Mouse (Mus musculus) urinary bladder, postnatal 4 days (tissue): ENCODE results near the gene Hsdl1.

Experiments
- DNase-seq, 2 experiments: peaks; one replicate each; pipeline ENCODE4 v3.0.0; 2021 to 2022; ENCODE audit warnings: low spot score in 2 of 2

Hsdl1 gene

GRCm38 (mm10) chr8:119580441-119581161 is 5.6 kb upstream of the Hsdl1 start:
- no peak for DNase-seq

DNA sequence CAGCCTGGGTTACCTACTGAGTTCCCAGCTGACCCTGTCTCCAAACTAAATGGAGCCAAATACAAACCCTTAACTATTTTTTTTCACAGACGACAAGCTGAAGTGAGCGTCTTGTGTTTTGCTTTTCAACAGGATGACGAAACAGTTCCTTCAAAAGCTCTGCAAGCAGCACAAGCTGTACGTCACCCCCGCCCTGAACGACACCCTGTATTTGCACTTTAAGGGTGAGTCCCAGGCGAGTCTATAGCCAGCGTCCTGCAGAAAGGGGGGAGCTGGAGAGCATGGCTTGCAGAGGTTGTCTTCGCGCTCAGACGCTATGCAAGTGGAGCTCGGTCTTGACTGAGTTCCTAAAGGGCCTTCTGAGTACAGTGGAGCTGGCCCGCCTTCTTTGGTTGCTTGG is 4.1 kb upstream of the Hsdl1 start:
- DNase-seq: no peak

DNA sequence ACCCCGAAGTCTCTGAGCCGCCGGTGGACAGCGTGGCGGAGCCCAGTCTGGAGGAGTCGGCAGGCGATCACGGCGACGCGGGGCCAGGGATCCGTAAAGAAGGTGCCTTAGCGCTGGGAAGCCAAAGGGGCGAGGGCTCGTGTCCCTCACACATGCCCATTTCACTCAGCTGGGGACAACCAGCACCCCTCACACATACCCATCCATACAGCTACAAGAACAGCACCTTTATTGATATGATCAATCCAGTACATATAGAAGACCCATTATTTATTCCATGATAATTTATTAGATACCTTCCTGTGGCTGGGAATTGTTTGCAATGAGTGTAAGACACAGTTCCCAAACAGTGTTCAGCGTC is 363 bp upstream of the Hsdl1 start:
- DNase-seq: no peak

- DNase-seq: no peak
Measured at GRCm38 (mm10) chr8:119572411-119572810, 2.6 kb downstream of the Hsdl1 start.

- no peak for DNase-seq
Measured at GRCm38 (mm10) chr8:119571135-119571534, 3.8 kb downstream of the Hsdl1 start.

GRCm38 (mm10) chr8:119569881-119570280 is 5.1 kb downstream of the Hsdl1 start:
- DNase-seq: no peak

GRCm38 (mm10) chr8:119568951-119569350 is 6.0 kb downstream of the Hsdl1 start:
- no peak for DNase-seq

GRCm38 (mm10) chr8:119568251-119568650 is 6.7 kb downstream of the Hsdl1 start:
- DNase-seq: no peak

DNA sequence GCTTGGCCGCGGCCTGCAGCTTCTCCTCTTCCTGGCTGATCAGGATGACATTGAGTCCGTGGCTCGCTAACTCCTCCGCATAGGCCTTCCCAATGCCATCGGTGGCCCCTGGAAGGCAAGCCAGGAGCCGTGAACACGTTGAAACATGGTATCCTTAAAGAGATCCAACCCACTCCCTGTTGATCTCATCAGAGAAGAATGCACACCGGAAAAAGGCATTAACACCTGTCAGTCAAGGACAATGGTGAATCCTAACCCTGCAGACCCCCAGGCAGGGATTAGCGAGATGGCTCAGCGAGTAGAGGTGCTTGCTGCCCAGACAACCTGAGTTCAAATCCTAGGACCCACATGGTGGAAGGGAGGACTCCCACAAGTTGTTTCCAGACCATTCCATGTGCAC is 8.6 kb downstream of the Hsdl1 start:
- DNase-seq: no peak

DNA sequence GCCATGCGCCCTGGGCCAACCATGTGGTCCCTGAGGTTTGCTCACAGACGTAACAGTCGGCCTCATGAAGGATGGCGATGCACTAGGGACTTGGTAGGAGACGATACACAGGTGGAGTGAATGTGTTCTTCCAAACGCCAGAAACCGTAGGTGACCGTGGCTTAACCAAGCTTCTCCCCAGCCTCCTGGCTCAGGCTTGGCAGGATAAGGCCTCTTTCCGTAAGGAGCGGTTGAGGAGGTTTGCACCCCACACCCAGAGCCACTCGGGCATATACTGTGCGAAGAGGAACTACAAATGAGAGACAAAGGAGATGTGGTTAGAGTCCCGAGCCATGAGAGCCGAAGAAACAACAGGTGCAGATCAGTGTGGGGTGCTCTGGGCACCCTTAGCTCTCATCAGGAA is 11.1 kb downstream of the Hsdl1 start:
- DNase-seq: no peak

DNA sequence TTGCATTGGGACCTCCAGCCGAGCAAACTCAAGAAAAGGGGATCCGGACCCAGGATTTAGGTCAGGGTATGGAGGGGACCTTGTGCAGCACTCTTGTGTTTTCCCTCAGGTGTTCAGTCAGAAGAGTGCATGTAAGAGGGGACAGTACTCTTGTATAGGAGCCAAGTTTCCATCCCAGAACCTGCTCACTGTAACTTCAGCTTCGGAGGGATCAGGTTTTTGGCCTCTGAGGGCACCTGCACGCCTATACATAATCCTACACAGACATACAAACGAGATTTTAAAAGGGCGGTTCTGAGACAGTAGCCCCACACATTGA is 15.6 kb downstream of the Hsdl1 start:
- DNase-seq: no peak

GRCm38 (mm10) chr8:119558603-119559401 is 16.2 kb downstream of the Hsdl1 start, which contains the start of gene Mbtps1:
Mbtps1 (minus strand) TSS chr8:119558735.
- DNase-seq: peak; percentile 99

GRCm38 (mm10) chr8:119557821-119558602 is 17.0 kb downstream of the Hsdl1 start:
- DNase-seq: peak in 1 of 2 experiments; percentile 83

DNA sequence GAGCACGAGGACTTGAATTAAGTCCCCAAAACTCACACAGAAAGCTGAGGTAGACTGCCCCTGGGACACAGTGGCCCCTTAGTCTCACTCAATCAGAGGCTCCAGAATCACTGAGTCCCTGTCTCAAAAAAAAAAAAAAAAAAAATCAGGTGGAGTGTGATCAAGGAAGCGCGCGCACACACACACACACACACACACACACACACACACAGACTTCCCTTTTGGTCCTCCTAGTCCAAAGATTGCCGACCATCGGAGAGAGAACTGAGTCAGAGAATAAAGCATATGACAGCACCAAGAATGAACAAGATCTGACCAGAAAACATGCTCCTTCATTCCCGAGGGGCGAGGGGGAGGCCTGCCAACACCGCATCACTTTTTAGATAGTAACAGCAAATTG is 17.9 kb downstream of the Hsdl1 start:
- DNase-seq: no peak

DNA sequence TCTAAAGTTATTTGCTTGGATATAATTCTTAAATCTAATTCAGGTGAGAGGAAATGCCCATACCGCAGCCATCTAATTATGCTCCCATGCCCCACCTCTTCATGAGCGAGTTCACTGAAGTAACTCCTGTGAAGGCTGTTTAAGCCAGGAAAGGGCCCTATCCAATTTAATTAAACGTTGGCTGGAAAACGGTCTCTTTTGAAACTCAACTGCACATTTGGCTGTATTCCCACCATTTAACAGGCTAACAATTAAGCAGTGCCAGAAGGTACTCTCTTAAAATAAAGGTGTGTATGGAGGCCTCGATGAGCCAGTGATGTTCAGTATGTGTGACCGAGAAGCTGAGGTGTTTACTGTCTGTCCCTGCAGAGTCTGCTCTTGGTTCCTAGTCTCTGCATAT is 19.1 kb downstream of the Hsdl1 start:
- DNase-seq: no peak

DNA sequence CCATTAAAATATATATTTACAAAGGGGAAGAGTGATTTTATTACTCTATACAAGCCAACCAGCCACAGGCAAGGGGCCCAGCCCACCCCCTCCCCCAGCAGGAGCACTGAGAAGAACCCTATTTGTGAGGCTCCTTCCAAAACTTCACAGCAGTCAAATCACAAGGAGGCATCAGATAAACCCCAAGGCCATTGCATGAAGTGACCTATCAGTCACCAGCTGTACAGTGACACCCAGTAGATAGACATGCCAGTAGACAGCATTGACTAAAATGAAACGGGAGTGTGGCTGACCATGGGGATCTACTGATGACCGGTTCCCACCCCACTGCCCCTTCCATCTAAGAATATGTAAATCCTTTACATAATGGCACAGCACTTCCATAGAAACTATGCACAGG is 22.0 kb downstream of the Hsdl1 start:
- no peak for DNase-seq

- DNase-seq: no peak
Measured at GRCm38 (mm10) chr8:119548560-119549113, 26.3 kb downstream of the Hsdl1 start.

DNA sequence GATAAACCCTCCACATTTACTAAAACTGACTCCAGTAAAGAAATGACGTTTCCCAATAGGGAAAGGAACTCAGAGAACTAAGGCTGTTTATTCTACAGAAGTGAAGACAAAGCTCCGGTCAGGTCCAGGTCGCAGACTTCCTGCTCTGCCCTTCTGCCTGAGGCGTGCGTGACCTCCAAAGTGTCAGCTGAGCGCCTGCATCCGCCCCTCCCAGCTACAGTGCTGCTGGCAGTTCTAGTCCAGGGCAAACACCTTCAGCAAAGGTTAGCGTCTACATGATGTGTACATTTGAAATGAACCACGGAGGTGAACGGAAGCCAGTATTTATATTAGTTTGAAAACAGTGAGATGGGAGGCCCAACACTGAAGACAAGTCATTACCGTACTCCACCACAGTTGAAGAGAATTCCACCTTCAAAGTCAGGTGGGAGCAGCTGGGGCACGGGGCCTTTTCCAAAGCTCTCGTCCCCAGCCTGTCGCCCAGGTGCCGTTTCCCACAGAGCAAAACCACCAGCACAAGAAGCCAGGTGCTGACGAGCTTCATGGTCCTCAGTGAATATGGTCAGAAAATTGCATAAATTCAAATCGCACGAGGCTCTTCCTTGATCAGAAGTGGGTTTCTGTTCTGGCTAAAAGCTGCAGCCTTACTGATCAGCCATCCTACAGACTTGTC is 27.8 kb downstream of the Hsdl1 start:
- no peak for DNase-seq

- no peak for DNase-seq
Measured at GRCm38 (mm10) chr8:119545791-119546190, 29.2 kb downstream of the Hsdl1 start.

DNA sequence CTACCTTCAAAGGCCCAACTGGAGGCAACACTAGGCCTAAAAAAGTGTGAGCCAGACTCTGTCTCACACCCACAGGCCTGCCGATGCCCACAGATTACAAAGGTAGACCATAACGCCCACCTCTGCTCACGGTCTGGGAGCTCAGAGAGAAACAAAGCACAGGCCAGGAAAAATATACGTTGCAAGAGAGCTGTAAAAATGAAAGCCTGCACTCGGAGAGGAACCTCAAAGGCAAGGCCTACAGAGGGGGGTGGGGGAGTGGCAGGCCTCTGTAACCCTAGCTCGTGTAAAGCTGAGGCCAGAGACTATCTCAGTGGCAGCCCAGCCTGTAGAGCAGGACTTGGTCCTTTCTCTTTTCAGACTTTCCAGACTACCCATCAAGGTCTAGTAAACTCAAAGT is 29.8 kb downstream of the Hsdl1 start:
- no peak for DNase-seq

- no peak for DNase-seq
Measured at GRCm38 (mm10) chr8:119544606-119545005, 30.4 kb downstream of the Hsdl1 start.

DNA sequence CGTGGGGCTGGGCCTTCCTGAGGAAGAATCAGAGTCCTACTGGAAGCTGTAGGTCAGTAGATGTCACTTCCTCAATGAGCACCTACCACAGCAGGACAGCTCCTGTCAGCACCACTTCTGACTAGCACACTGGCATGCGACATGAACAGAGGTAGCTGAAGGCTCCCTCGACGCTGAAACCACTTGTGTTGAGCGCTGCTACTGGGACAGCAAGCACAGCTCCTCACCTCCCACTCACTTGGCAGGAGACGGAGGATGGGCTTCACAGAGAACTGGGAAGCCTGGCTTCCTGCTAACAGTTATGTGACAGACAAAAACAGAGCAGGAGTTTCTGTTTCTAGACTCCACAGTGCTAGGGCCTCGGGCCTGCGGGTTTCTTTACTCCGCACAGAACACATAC is 43.0 kb downstream of the Hsdl1 start:
- DNase-seq: no peak
